Mouse (Mus musculus): Measurements from ENCODE around the gene Klhdc3.

GRCm38 (mm10) chr17:46711612-46712271, 31.0 kb upstream of the Klhdc3 start:
- no peak for TF ChIP-seq POLR2A (IDR thresholded peaks at IDR 0.05; ENCODE audit: borderline replicate concordance, extremely low read depth, insufficient read depth, insufficient read length, poor library complexity, severe bottlenecking)
- no peak for TF ChIP-seq CTCF (IDR thresholded peaks at IDR 0.05; ENCODE audit: borderline replicate concordance, extremely low read depth, insufficient read depth, insufficient read length)
